Mouse (Mus musculus) limb, embryonic 10.5 days (tissue): ENCODE results near the gene Ndufb10. TPM values are rescaled to one million over a fixed set of nuclear protein-coding genes. Genes with fewer than 3 reads are reported as not detected.
A peak's percentile ranks its signal among the peaks of the same experiment; 100 is the strongest.

ENCODE experiments used
- DNase-seq: peaks from one replicate; pipeline ENCODE4 v3.0.0-alpha.2; 2017; ENCODE audit warnings: low spot score
- H3K27ac ChIP-seq: fragments of 300-500 bp; sonication (generic); 2 replicates; pipeline ENCODE4 v1.5.1; 2016; ENCODE audit warnings: mild to moderate bottlenecking
- H3K27me3 ChIP-seq: fragments of 300-500 bp; sonication (generic); 2 replicates; pipeline ENCODE4 v1.6.1; 2016; ENCODE audit warnings: low read depth, mild to moderate bottlenecking; ENCODE audit not compliant: poor library complexity, severe bottlenecking
- H3K36me3 ChIP-seq: fragments of 300-500 bp; sonication (generic); 2 replicates; pipeline ENCODE4 v1.6.1; 2016; ENCODE audit warnings: mild to moderate bottlenecking, moderate library complexity
- H3K4me1 ChIP-seq: fragments of 300-500 bp; sonication (generic); 2 replicates; pipeline ENCODE4 v1.6.1; 2016
- H3K4me3 ChIP-seq: fragments of 300-500 bp; sonication (generic); 2 replicates; pipeline ENCODE4 v1.5.1; 2016; ENCODE audit warnings: mild to moderate bottlenecking, moderate library complexity
- H3K9me3 ChIP-seq: fragments of 300-500 bp; sonication (generic); replicated peaks from 2 replicates; pipeline ENCODE4 v1.6.1; 2016; ENCODE audit warnings: mild to moderate bottlenecking
- WGBS: fragments of 180-500 bp; shearing (Covaris S2); methylation state at CpG from one replicate; pipeline ENCODE4 v1.1.7; 2016; 5-methylcytosine and 5-hydroxymethylcytosine counted together
- polyA plus RNA-seq: library from polyadenylated mRNA; unstranded; fragments of >200 nt; fragmentation: Nextera tagmentation; extraction: Ambion mirVana; gene quantifications from 2 replicates; pipeline ENCODE4 v1.2.1, GENCODE M21; 2016

Ndufb10 gene
- polyA plus RNA-seq, 1 experiment from 2014 or later = 202 TPM

DNA sequence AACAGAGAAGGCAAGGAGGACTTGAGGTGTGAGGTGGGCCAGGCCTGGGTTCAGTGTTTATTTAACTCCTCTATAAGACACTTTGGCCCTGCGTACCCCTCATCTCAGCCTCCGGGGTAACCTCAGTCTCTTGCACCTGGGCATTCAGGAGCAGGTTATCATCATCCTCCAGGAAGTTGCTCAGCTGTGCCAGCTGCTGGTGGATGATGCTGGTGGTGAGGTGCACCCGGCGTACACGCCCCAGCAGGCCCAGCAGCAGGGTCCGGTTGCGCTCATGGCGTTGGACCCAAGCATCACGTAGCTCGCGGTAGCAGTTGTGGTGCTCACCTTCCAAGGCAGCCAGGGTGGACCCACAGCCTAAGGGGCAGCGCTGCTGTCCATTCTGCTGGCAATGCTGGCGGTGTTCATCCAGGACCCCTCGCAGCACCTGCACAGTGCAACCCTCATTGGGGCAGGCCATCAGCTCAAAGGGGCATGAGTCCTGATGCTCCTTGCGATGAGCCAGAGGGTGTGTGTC lies 8.1 kb downstream of the Ndufb10 start:
- peaks cover 6% of the 10 kb centered on the region for H3K4me1 ChIP-seq
- H3K36me3 ChIP-seq = peaks cover 42% of the 10 kb centered on the region
- H3K9me3 ChIP-seq = no peaks in the 10 kb centered on the region
- DNase-seq = no peak
- WGBS = 98% methylated on average over 15 of the region's 15 CpGs
- H3K27ac ChIP-seq = no peak overlapping the region
- no peak overlapping the region for H3K4me3 ChIP-seq
- no peaks in the 10 kb centered on the region for H3K27me3 ChIP-seq

DNA sequence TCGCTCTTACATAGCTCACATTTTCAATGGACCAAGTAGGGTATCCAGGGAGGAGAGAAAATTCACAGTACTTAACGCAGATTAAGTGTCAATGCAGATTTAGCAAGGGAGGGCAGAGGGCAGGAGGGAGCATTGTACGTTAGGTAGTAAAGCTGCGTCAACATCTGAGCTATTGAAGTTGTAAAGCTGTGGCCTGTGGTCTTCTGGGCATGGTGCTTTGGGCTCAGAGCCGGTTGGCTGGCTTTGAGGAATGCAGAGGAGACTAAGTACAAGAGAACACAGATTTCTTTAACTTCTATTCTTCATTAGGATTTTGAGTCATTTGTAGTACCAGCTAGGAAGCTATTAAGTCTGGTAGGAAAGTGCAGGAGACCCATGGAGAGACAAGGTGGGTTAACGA lies 8.7 kb downstream of the Ndufb10 start:
- DNase-seq = no peak
- H3K4me1 ChIP-seq = peaks cover 4% of the 10 kb centered on the region; the same call in 1 of the 2 replicates
- peaks cover 37% of the 10 kb centered on the region for H3K36me3 ChIP-seq
- H3K4me3 ChIP-seq = no peak overlapping the region
- H3K9me3 ChIP-seq = no peaks in the 10 kb centered on the region
- H3K27me3 ChIP-seq = no peaks in the 10 kb centered on the region
- 68% methylated on average over 6 of the region's 6 CpGs for WGBS
- no peak overlapping the region for H3K27ac ChIP-seq

DNA sequence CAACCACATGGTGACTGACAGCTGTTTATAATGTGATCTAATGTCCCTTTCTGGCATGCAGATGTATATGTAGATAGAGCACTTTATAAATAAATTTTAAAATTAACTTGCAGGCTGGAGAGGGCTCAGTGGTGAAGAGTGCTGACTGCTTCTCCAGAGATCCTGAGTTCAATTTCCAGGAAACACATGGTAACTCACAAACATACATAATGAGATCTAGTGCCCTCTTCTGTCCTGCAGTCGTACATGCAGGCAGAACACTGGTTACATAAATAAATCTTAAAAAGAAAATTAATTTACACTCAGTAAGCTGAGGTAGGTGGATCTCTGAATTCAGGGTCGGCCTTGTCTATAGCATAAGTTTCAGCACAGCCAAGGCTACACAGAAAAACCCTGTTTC lies 15.6 kb downstream of the Ndufb10 start:
- DNase-seq = no peak
- Histone ChIP-seq H3K27ac (no peak overlapping the region), H3K4me3 (no peak overlapping the region), H3K36me3 (peaks cover 25% of the 10 kb centered on the region), H3K9me3 (no peaks in the 10 kb centered on the region), H3K27me3 (no peaks in the 10 kb centered on the region), H3K4me1 (peaks cover 18% of the 10 kb centered on the region)
- 40% methylated on average over 2 of the region's 2 CpGs for WGBS

DNA sequence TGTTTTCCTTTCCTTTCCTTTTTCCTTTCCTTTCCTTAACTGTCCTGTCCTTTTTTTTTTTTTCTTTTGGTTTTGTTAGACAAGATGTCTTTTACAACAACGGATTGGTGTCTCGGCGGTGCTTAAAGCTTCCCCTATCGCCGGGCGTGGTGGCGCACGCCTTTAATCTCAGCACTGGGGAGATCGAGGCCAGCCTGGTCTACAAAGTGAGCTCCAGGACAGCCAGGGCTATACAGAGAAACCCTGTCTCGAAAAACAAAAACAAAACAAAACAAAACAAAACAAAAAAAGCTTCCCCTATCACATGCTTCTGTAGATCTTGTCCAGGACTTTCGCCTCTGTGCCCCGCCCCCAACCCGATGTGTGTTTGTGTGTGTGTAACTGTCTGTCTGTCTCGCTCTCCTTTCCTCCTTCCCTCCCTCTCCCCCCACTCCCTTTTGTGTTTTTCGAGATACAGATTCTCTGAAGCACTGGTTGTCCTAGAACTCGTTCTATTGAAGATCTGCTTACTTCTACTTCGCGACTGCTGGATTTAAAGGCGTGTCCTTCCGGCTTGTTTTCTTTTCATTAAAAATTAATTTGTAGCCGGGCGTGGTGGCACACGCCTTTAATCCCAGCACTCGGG lies 16.4 kb downstream of the Ndufb10 start:
- DNase-seq = no peak
- Histone ChIP-seq H3K4me1 (peaks cover 18% of the 10 kb centered on the region), H3K9me3 (no peaks in the 10 kb centered on the region), H3K36me3 (peaks cover 31% of the 10 kb centered on the region), H3K4me3 (peak overlapping the region; percentile 77), H3K27ac (peak overlapping the region; percentile 85; the same call in 1 of the 2 replicates), H3K27me3 (no peaks in the 10 kb centered on the region)
- WGBS = 7% methylated on average over 24 of the region's 24 CpGs

DNA sequence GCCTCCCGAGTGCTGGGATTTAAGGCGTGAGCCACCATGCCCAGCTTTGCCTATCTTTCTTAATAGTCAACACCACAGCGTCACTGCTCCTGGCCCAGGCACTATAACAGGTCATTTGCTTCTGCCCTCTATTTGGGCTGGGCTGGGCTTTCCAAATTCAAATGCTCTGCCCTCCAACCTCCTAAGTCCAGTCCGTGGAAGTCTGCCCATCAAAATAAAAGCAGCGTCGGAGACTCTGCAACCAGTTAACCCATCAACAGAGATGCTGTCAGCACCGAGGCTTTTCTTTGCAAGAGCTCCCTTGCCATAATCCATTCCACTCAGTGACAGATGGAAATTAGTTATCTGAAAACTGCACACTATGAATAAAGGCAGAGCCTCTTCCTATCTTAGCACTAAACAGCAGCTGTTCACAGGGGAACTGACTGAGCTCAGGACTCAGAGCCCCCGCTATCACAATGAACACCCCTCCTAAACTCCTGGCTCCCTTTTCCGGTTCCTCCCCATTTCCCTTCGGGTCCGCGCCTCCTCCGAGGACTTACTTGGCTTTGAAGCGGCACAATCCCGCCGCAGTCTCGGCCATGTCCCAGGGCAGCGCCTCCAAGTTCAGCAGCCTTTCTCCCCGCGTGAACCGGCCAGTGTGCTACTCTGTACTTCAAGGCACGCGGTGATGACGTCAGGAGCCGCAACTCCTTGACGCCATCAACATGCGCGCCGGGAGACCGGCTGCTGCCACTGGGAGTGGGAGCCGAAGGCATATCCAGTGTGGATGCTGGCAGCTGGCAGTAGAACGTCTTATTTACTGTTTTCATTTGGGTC lies 17.1 kb downstream of the Ndufb10 start, which contains the start of gene Tbl3:
Gene Tbl3, minus strand, starts transcription at position 679 of the 819 bp plus-strand sequence.
- peaks cover 18% of the 10 kb centered on the region for H3K4me1 ChIP-seq
- H3K36me3 ChIP-seq = peaks cover 38% of the 10 kb centered on the region
- WGBS = 6% methylated on average over 32 of the region's 32 CpGs
- no peaks in the 10 kb centered on the region for H3K27me3 ChIP-seq
- H3K9me3 ChIP-seq = no peaks in the 10 kb centered on the region
- peak within 1 kb of the TSS; percentile 85 for H3K27ac ChIP-seq
- H3K4me3 ChIP-seq = peak within 1 kb of the TSS; percentile 77
- DNase-seq = peak; percentile 98

DNA sequence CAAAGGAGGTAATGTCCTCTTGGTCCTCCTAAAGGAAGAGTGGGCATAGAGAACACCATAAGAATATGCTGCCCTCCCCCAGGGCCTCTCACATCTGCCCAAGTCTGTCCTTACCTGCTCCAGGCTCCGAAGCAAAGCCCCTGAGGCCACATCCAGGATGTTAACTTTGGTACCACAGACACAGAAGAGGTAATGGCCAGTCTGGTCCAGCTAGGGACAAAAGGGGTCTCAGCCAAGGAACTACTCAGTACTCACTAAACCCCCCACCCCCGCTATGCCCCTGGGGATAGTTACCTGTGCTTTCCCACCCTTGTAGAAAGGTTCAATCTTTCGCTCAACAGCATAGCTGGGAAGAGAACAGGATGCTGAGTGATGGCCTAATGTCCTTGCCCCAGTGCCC lies 18.5 kb downstream of the Ndufb10 start:
- H3K36me3 ChIP-seq = peaks cover 51% of the 10 kb centered on the region
- H3K27ac ChIP-seq = no peak overlapping the region
- H3K9me3 ChIP-seq = no peaks in the 10 kb centered on the region
- H3K27me3 ChIP-seq = no peaks in the 10 kb centered on the region
- DNase-seq = no peak
- peak overlapping the region; percentile 77 for H3K4me3 ChIP-seq
- H3K4me1 ChIP-seq = peaks cover 18% of the 10 kb centered on the region
- WGBS = 94% methylated on average over 3 of the region's 3 CpGs

DNA sequence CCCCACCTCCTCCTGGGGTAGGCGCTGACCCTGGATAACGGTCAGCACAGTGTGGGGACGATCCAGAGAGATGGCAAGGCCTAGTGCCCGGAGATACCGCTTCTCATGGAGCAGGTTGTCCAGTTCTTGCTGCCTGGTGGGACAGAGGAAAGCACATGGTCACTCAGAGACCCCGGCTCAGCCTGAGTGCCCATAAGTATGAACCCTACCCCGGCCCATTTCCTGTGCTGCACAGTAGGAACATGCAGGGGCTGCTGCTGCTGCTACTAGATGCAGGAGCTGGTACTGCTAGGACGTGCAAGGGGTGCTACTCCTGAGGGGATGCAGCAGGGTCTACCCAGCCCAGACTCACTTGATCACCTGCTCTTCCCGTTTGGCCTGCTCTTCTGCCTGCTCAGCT lies 23.0 kb downstream of the Ndufb10 start:
- DNase-seq = no peak
- peaks cover 21% of the 10 kb centered on the region for H3K4me1 ChIP-seq
- no peak overlapping the region for H3K4me3 ChIP-seq
- 93% methylated on average over 9 of the region's 9 CpGs for WGBS
- peaks cover 71% of the 10 kb centered on the region for H3K36me3 ChIP-seq
- 0 out of 2 replicates have a peak, but pooled peaks cover 5% of the 10 kb centered on the region for H3K27me3 ChIP-seq
- no peaks in the 10 kb centered on the region for H3K9me3 ChIP-seq
- no peak overlapping the region for H3K27ac ChIP-seq

DNA sequence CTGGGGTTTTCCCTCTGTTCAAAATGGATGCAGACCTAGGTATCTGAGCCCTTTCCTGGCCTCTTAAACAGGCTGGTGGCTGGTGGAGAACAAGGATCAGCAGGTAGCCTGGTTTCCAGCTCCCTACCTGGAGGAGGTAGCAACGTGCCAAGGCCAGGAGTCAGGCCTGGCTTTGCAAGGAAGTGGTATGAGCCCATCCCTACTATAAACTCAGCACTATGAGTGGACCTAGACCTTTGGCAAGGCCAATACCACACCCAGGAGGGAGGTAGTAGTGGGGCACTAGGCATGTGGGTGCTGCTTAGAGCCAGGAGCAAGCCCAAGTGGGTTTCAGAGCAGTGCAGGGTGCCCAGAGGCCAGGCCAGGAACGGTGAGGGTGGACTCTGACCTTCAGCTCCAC lies 24.8 kb downstream of the Ndufb10 start:
- H3K27me3 ChIP-seq = 0 out of 2 replicates have a peak, but pooled peaks cover 5% of the 10 kb centered on the region
- 77% methylated on average over 2 of the region's 2 CpGs for WGBS
- no peak for DNase-seq
- no peaks in the 10 kb centered on the region for H3K9me3 ChIP-seq
- H3K27ac ChIP-seq = no peak overlapping the region
- peaks cover 24% of the 10 kb centered on the region for H3K4me1 ChIP-seq
- H3K4me3 ChIP-seq = no peak overlapping the region
- H3K36me3 ChIP-seq = peaks cover 55% of the 10 kb centered on the region

DNA sequence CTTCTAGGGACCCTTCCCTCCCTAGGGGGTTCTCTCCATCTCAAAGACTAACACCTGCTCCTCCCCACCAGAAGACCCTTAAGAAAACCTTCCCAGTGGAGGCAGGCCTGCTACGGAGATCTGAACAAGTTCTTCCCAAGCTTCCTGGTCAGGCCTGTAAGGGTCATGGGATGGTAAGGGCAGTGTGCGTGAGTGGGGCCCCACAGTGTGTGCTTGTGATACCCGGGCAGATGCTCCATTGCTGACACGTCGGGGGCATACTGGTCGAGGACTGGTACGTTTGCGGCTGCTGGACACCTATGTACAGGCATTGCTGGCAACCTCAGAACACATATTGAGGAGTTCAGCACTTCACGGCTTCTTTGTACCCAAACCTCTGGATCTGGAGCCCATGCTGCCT lies 25.6 kb downstream of the Ndufb10 start:
- Histone ChIP-seq H3K4me3 (no peak overlapping the region), H3K36me3 (peaks cover 53% of the 10 kb centered on the region), H3K27ac (no peak overlapping the region), H3K4me1 (peaks cover 29% of the 10 kb centered on the region), H3K9me3 (no peaks in the 10 kb centered on the region), H3K27me3 (0 out of 2 replicates have a peak, but pooled peaks cover 5% of the 10 kb centered on the region)
- DNase-seq = no peak
- 70% methylated on average over 9 of the region's 9 CpGs for WGBS

DNA sequence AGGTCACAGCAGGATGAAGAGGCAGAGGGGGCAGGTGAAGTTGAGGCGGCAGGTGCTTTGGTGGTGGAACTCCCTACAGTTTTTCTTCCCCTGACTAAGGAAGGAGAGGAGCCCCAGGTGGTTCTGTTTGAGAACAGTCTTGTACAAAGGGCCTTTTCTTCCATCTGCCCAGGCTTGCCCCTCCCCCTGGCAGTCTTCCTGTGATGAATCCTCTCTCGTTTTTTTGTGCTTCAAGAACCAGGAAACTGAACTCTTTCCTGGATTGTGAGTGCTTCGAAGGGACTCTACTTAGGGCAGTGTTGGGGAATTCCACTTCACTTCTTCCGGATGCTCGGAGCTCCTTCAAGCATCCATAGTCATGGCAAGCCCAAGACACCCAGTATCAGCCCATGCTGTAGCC lies 26.3 kb downstream of the Ndufb10 start:
- Histone ChIP-seq H3K27me3 (0 out of 2 replicates have a peak, but pooled peaks cover 5% of the 10 kb centered on the region), H3K4me3 (no peak overlapping the region), H3K4me1 (peaks cover 29% of the 10 kb centered on the region), H3K27ac (no peak overlapping the region), H3K9me3 (no peaks in the 10 kb centered on the region), H3K36me3 (peaks cover 52% of the 10 kb centered on the region)
- DNase-seq = no peak
- WGBS = 29% methylated on average over 5 of the region's 5 CpGs

DNA sequence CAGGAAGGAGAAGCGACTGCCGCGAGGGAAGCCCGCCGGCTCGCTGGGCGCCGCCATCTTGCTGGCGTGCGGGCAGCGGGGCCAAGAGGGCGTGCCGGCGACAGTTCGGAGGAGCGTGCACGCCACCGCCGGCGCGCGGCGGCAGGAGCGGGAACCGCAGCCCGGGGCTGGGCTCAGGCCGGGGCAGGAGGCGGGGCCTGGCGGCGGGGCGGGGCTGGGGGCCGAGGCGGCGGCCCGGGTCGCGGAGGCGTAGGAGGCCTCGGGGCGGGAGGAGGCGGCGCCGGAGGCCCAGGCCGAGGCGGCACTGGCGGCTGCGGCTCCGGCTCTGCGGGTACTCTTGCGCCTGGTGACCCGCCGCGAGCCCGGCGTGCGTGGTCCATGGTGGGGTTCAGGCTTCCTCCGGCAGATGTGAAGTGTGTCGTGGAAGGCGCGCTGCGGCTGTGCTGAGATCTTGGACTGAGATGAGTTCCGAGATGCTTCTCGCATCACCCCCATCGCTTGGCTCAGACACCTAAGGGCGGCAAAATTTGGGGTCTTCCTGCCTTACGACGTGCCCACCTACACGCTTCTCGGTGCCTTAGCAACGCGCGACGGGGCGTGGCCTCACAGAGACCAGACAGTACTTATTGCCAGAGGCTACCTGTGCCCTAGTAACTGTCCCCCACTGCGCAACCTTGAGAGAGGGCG lies 28.1 kb downstream of the Ndufb10 start, which contains the start of the genes Gfer and Noxo1:
Gene Gfer, minus strand, starts transcription at position 146 of the 687 bp plus-strand sequence.
Gene Noxo1, plus strand, starts transcription at position 224 of the 687 bp plus-strand sequence.
- peak within 1 kb of the TSS; percentile 85 for H3K4me3 ChIP-seq
- H3K27me3 ChIP-seq = peaks cover 18% of the 10 kb centered on the region
- peaks cover 45% of the 10 kb centered on the region for H3K36me3 ChIP-seq
- peaks cover 29% of the 10 kb centered on the region for H3K4me1 ChIP-seq
- under 1% methylated on average over 69 of the region's 76 CpGs for WGBS
- peak within 1 kb of the TSS; percentile 93 for H3K27ac ChIP-seq
- DNase-seq = peak; percentile 91
- H3K9me3 ChIP-seq = no peaks in the 10 kb centered on the region

DNA sequence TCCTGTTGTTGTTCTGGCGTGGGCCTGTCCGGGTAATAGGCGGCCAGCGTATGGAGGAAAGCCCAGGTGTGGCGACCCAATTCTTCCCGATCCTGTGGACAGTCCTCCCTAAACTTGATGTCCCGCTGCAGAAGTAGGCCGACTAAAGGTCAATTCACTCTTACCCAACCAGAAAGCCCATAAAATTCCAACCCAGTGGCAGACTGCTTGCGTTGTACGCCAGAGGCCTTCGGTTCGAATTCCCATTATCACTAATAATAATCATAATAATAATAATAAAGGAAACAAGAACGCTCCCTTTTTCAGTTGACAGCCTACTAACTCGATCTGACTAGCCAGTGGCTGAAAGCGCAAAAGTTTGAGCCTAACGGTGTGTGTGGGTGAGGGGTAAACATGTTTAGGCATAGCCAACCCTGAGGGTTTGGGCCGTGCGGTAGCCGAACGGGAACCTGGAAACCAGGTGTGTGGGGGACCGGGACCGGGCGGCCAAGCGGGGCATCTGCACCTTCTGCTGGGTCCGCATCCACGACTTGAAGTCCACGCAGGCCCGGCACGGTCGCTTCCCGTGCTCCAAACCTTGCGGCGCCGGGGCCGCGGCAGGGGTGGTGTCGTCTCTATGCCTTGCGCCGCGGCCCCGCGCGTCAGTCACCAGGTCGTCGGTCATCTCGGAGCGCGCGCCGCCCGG lies 28.8 kb downstream of the Ndufb10 start:
- Histone ChIP-seq H3K9me3 (no peaks in the 10 kb centered on the region), H3K4me1 (peaks cover 29% of the 10 kb centered on the region), H3K4me3 (peak overlapping the region; percentile 85), H3K36me3 (peaks cover 38% of the 10 kb centered on the region), H3K27ac (peak overlapping the region; percentile 93), H3K27me3 (peaks cover 25% of the 10 kb centered on the region)
- 7% methylated on average over 50 of the region's 51 CpGs for WGBS
- DNase-seq = no peak
